ENCODE assay signal across 11 mouse cellular contexts in the genomic region with DNA sequence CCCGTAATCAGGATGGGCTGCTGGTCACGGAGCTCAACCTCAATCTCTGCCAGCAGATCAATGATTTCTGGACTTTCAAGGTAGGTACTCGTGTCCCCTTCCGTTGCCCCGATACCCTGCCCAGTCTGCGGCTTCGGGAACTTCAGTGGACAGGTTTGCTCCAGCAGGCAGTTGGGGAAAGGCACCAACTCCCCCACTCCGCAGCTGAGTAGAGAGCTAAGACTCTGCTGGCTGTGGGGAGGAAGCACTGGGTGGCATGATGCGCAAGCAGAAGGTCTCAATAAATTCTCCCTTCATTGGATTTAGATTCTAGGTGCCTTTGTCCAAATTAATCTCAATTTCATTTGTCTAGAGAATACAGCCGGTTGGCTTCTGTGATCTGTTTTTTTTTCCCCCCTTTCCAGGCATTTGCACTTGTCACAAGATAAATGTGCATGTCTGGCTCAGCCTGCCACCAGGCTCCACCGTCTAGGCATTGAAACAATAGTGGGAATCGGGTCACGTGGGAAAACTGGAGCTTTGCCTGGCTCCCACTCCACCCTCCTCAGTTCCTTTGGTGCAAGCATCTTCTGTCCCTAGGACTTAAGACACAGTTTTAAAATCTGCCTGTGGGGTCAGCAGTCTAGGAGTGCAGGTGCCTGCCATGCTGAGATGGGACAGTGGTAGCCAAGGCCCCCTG. TPM values are rescaled to one million over a fixed set of nuclear protein-coding genes. Genes with fewer than 3 reads are reported as not detected.
A peak's percentile ranks its signal among the peaks of the same experiment; 100 is the strongest.
DNase-seq lines count a peak whose midpoint lies in the region; ATAC-seq and TF ChIP-seq lines count a peak whose summit lies in the region.
"Had no signal": no experiment of that assay in that cellular context is flagged by ENCODE, and none has a peak within 500 bp of the region (broad histone marks: within the 10 kb centered on the region; RNA-seq: fewer than 3 reads in every experiment).

No protein-coding gene starts in this region.

- H3K9ac ChIP-seq in kidney, embryonic 16.5 days (replicated peaks; ENCODE audit: low read length), result no peak overlapping the region
- H3K9ac ChIP-seq: embryonic facial prominence, embryonic 15.5 days; limb, embryonic 12.5 days had no signal

- WGBS in kidney, embryonic 16.5 days, result 45% methylated on average over 13 of the region's 13 CpGs
- 41% methylated on average over 13 of the region's 13 CpGs for WGBS in olfactory bulb, adult 2 months

- H3K9me3 ChIP-seq in kidney, embryonic 16.5 days (ENCODE audit: low read length), result no peaks in the 10 kb centered on the region
- H3K9me3 ChIP-seq: embryonic facial prominence, embryonic 15.5 days; limb, embryonic 12.5 days had no signal

- intact Hi-C loops in heart, postnatal 36 days (cut with DNase I), result loop anchor here (5.0 kb wide), 1 partner anchor 161 kb away; no protein-coding TSS in a partner anchor

- ATAC-seq in kidney, embryonic 16.5 days (ENCODE audit: low FRiP score, low TSS enrichment), result no peak
- ATAC-seq: Patski had no signal

- no peak overlapping the region for H3K4me2 ChIP-seq in kidney, embryonic 16.5 days (replicated peaks; ENCODE audit: low read depth, low read length)
- H3K4me2 ChIP-seq: embryonic facial prominence, embryonic 15.5 days; limb, embryonic 12.5 days had no signal

- no peaks in the 10 kb centered on the region for H3K4me1 ChIP-seq in kidney, embryonic 16.5 days (ENCODE audit: insufficient read depth, low read length)
- H3K4me1 ChIP-seq in olfactory bulb, adult 2 months (ENCODE audit: control insufficient read depth, insufficient read depth, low read length), result peaks cover 11% of the 10 kb centered on the region
- H3K4me1 ChIP-seq: embryonic facial prominence, embryonic 15.5 days; limb, embryonic 12.5 days had no signal

- TF ChIP-seq POLR2A in olfactory bulb, adult 2 months (IDR thresholded peaks at IDR 0.05; ENCODE audit: insufficient read depth, low read depth, low read length), result no peak

- DNase-seq in kidney, adult 18-20 months, result peak; percentile 68
- peak; percentile 52 for DNase-seq in brain, embryonic 18.5 days (ENCODE audit: low read depth, low spot score)
- DNase-seq in heart, postnatal 36 days, result peak; percentile 59 to 68
- peak; percentile 38 to 40 for DNase-seq in layer of hippocampus, postnatal 36 days
- no peak for DNase-seq in thymus, adult 18-20 months
- no peak for DNase-seq in gastrocnemius, postnatal 4 days (ENCODE audit: low spot score in 2 of 2)

- H3K27me3 ChIP-seq in kidney, embryonic 16.5 days (ENCODE audit: insufficient read depth, low read length), result no peaks in the 10 kb centered on the region
- H3K27me3 ChIP-seq: embryonic facial prominence, embryonic 15.5 days; limb, embryonic 12.5 days; Patski had no signal

- no peak overlapping the region for H3K4me3 ChIP-seq in kidney, embryonic 16.5 days (ENCODE audit: low read length)
- no peak overlapping the region for H3K4me3 ChIP-seq in olfactory bulb, adult 2 months (ENCODE audit: insufficient read depth, low read depth, low read length)
- H3K4me3 ChIP-seq: embryonic facial prominence, embryonic 15.5 days; limb, embryonic 12.5 days had no signal

- H3K36me3 ChIP-seq in kidney, embryonic 16.5 days (ENCODE audit: insufficient read depth, low read length), result no peaks in the 10 kb centered on the region
- H3K36me3 ChIP-seq: embryonic facial prominence, embryonic 15.5 days; limb, embryonic 12.5 days had no signal

- no peak for TF ChIP-seq CTCF in olfactory bulb, adult 2 months (IDR thresholded peaks at IDR 0.05; ENCODE audit: insufficient read depth, low read depth, low read length)

- H3K27ac ChIP-seq in kidney, embryonic 16.5 days (ENCODE audit: low read length), result no peak overlapping the region
- 0 out of 2 replicates have a peak overlapping the region, but pooled peaks have one; percentile 47 for H3K27ac ChIP-seq in olfactory bulb, adult 2 months (ENCODE audit: insufficient read depth, low read depth, low read length)
- H3K27ac ChIP-seq: embryonic facial prominence, embryonic 15.5 days; limb, embryonic 12.5 days had no signal

RNA-seq across cellular contexts. Expression of a gene that starts 37.4 kb away (rescaled TPM):
- polyA plus RNA-seq in kidney, embryonic 16.5 days (2015; fragmentation: Nextera tagmentation; extraction: Ambion mirVana), result 3.1 and 3.3 TPM in 2 replicates
- total RNA-seq in heart, postnatal 36 days (2021), result 1 to 10 TPM in 1 of 2 experiments, under 1 TPM in 1; 0.65 to 1.3 TPM
- total RNA-seq in layer of hippocampus, postnatal 36 days (2021), result not detected
- polyA plus RNA-seq in olfactory bulb, adult 2 months (2012; ENCODE audit: insufficient read depth, insufficient read length, low replicate concordance, missing spikeins), result not detected in 2 replicates
- under 1 TPM; 0.29 to 0.39 TPM for total RNA-seq in gastrocnemius, postnatal 4 days (2021)
- polyA plus RNA-seq: Patski had no signal

Comparison
In these comparisons a context has a peak if more than half of its experiments do, and no peak if none do; other contexts are left out.
1. DNase-seq: peak in kidney, adult 18-20 months (single experiment), brain, embryonic 18.5 days (single experiment), heart, postnatal 36 days (2 of 2) and layer of hippocampus, postnatal 36 days (2 of 2); none in thymus, adult 18-20 months (0 of 2) and gastrocnemius, postnatal 4 days (0 of 2).